Mouse (Mus musculus) embryonic facial prominence, embryonic 14.5 days (tissue): Measurements from ENCODE around the gene Nudt3. TPM values are rescaled to one million over a fixed set of nuclear protein-coding genes. Genes with fewer than 3 reads are reported as not detected.

ENCODE experiments used
- ATAC-seq: fragments of 200-750 bp; cut with Nextera tagmentation; 2 replicates; pipeline ENCODE4 v1.8.0; 2017; ENCODE audit warnings: low read depth, moderate number of reproducible peaks, moderate TSS enrichment
- DNase-seq: peaks from one replicate; pipeline ENCODE4 v3.0.0-alpha.2; 2015; ENCODE audit warnings: low spot score
- H3K27ac ChIP-seq: fragments of 300-500 bp; sonication (generic); replicated peaks from 2 replicates; pipeline ENCODE4 v1.5.1; 2014; ENCODE audit warnings: low read depth, mild to moderate bottlenecking, low read length, moderate library complexity
- H3K27me3 ChIP-seq: fragments of 300-500 bp; sonication (generic); replicated peaks from 2 replicates; pipeline ENCODE4 v1.6.1; 2014; ENCODE audit warnings: low read length; ENCODE audit not compliant: control insufficient read depth, insufficient read depth
- H3K36me3 ChIP-seq: fragments of 300-500 bp; sonication (generic); 2 replicates; pipeline ENCODE4 v1.6.1; 2014; ENCODE audit warnings: low read length, mixed read lengths; ENCODE audit not compliant: control insufficient read depth, insufficient read depth
- H3K4me1 ChIP-seq: fragments of 300-500 bp; sonication (generic); 2 replicates; pipeline ENCODE4 v1.6.1; 2014; ENCODE audit warnings: antibody characterized with exemption, low read length; ENCODE audit not compliant: control insufficient read depth, insufficient read depth
- H3K4me2 ChIP-seq: fragments of 300-500 bp; sonication (generic); 2 replicates; pipeline ENCODE4 v1.6.1; 2014; ENCODE audit warnings: low read depth, mild to moderate bottlenecking, low read length, moderate library complexity, mixed read lengths
- H3K4me3 ChIP-seq: fragments of 300-500 bp; sonication (generic); 2 replicates; pipeline ENCODE4 v1.5.1; 2014; ENCODE audit warnings: low read depth, mild to moderate bottlenecking, low read length
- H3K9ac ChIP-seq: fragments of 300-500 bp; sonication (generic); 2 replicates; pipeline ENCODE4 v1.6.1; 2014; ENCODE audit warnings: low read depth, mild to moderate bottlenecking, low read length, moderate library complexity, mixed read lengths
- H3K9me3 ChIP-seq: fragments of 300-500 bp; sonication (generic); 2 replicates; pipeline ENCODE4 v1.6.1; 2016; ENCODE audit warnings: low read length; ENCODE audit not compliant: control insufficient read depth
- WGBS: fragments of 180-500 bp; shearing (Covaris S2); extraction: QIAGEN DNeasy Blood & Tissue Kit; methylation state at CpG from one replicate; pipeline ENCODE4 v1.1.7; 2014; 5-methylcytosine and 5-hydroxymethylcytosine counted together
- polyA plus RNA-seq: library from polyadenylated mRNA; unstranded; fragments of >200 nt; fragmentation: Nextera tagmentation; extraction: Ambion mirVana; gene quantifications from 2 replicates; pipeline ENCODE4 v1.2.1, GENCODE M21; 2014

The Nudt3 gene
- 37.4 and 38.1 TPM in 2 replicates for polyA plus RNA-seq

DNA sequence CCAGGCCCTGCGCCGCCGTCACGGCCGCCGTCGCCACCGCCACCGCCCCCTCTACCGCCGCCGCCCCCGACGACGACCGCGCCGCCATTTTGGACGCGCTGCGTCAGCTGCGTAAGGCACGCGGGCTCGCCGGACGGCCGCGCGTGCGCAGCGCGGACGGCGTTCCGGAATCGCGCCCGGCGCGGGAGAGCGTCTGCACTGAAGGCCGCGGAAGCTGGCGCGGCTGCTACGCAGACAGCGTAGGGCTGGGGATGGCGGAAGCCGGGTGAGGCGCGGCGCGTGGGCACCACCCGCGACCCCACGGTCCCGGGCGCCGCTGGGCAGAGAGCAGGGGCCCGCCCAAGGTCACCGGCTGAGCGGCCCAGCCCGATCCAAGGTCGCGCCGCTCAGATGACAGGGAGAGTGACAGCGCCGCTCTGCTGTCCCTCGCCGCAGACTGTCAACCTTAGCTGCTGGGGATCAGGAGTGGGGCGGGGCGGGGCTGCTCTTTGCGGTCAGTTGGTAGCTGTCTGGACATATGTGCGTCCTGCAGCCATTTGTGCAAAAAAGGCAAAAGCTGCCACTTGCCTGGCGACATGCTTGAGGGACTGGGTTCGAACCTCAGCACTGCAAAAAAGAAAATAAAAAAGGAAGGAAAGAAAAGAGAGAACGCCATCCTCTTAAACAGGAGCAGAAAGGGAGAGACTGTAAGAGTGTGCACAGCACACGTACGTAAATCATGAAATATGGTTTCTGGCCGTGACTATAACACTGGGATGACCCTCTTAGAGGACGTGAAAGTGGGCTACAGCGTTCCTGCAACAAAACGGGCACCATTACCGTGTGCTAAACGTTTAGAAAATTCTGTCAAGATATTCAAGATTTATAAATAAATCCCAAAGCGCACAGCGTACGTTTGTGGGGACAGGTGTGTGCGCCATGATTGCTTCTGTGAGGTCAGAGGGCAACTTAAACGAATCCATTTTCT lies at the start of gene Nudt3:
TSS of gene Nudt3 (minus strand) at position 136 of the 967 bp plus-strand sequence.
- Histone ChIP-seq H3K4me3 (peak within 1 kb of the TSS; percentile 98), H3K9me3 (no peaks in the 10 kb centered on the region), H3K27ac (peak within 1 kb of the TSS; percentile 94), H3K36me3 (peaks cover 6% of the 10 kb centered on the region; the same call in 1 of the 2 replicates), H3K4me1 (peaks cover 17% of the 10 kb centered on the region), H3K4me2 (peak within 1 kb of the TSS; percentile 69), H3K9ac (peak within 1 kb of the TSS; percentile 99), H3K27me3 (no peaks in the 10 kb centered on the region)
- WGBS, result 21% methylated on average over 31 of the region's 91 CpGs
- ATAC-seq (peak; percentile 93), DNase-seq (peak; percentile 95)

DNA sequence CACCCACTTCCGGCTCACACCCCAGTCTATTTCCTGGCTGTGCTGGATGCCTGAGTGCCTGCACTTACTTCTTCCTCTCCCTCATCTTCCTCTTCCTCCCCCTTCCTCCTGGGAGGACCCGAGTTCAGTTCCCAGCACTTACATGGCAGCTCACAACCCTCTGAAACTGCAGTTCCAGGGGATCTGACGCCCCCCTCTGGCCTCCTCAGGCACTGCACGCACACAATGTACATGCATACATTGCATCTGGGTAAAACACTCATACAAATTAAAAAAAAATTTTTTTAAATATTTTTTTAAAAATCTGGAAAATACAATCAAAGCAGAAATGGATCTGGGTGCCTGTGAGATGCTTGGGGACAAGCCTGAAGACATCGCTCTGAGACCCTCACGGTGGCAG lies 48.4 kb upstream of the Nudt3 start:
- Histone ChIP-seq H3K4me2 (no peak overlapping the region), H3K36me3 (no peaks in the 10 kb centered on the region), H3K4me3 (no peak overlapping the region), H3K4me1 (no peaks in the 10 kb centered on the region), H3K9me3 (no peaks in the 10 kb centered on the region), H3K27me3 (no peaks in the 10 kb centered on the region), H3K9ac (no peak overlapping the region), H3K27ac (no peak overlapping the region)
- no peak for ATAC-seq
- DNase-seq, result no peak
- 79% methylated on average over 6 of the region's 6 CpGs for WGBS

DNA sequence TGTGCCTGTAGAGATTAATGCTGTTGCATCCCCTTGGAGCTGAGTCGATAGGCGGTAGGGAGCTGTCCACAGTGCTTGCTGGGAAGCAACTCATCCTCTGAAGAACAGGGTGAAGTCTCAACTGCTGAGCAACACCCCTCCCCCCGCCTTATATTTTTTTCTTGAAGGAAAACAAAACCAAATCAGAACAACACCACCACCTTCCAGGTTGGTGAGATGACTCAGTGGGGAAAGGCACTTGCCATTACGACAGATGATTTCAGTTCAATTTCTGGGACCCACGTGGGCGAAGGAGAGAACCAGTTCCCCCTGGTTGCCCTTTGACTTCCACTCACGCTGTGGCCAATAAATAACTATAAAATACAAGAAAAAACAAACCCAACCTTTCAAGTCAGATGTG lies 35.5 kb upstream of the Nudt3 start:
- DNase-seq, result no peak
- Histone ChIP-seq H3K27me3 (peaks cover 17% of the 10 kb centered on the region), H3K9ac (no peak overlapping the region), H3K27ac (no peak overlapping the region), H3K36me3 (no peaks in the 10 kb centered on the region), H3K9me3 (no peaks in the 10 kb centered on the region), H3K4me2 (no peak overlapping the region), H3K4me3 (no peak overlapping the region), H3K4me1 (peaks cover 13% of the 10 kb centered on the region)
- no peak for ATAC-seq
- 65% methylated on average over 7 of the region's 7 CpGs for WGBS

DNA sequence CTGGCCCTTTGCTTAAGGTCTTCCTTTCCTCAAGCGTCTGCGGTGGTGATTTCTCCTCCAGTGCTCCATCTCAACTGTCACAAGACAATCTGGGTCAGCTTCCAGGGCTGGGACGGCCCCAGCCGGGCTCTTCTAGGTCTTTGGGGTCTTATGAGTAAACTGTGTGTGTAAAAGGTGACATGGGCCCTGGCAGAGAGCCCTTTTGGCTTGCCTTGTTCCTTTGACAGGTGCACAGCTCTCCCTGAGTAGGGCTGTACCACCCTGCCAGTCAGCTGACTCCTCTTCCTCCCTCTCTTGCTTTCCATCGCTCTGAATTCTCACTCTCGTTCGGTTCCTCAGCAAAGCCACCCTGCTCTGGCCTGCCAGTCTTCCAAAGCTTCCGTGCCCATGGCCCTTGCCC lies 33.8 kb upstream of the Nudt3 start:
- H3K27ac ChIP-seq, result no peak overlapping the region
- H3K4me1 ChIP-seq, result peaks cover 13% of the 10 kb centered on the region
- no peak overlapping the region for H3K9ac ChIP-seq
- H3K36me3 ChIP-seq, result no peaks in the 10 kb centered on the region
- no peaks in the 10 kb centered on the region for H3K9me3 ChIP-seq
- DNase-seq (no peak), ATAC-seq (no peak)
- no peak overlapping the region for H3K4me2 ChIP-seq
- 75% methylated on average over 8 of the region's 8 CpGs for WGBS
- peaks cover 17% of the 10 kb centered on the region for H3K27me3 ChIP-seq
- H3K4me3 ChIP-seq, result no peak overlapping the region

DNA sequence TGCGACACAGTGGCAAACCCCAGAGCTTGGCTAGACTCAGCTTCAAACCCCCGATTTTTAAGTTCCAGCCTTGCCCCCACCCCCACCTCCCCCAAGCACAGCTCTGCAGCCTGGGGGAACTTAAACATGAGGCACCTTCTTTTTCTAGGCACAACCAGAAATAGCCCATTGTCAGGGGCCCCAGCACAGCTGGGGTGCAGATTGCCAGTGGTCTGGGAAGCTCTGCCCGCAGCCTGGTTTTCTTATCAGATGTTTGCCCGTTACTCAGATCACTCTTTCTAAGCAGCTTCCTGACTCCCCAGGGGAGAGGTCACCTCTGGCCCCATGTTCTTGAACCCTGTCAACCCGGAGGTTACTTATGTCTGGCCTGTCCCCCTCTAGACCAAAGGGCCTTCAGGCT lies 33.1 kb upstream of the Nudt3 start:
- Histone ChIP-seq H3K27me3 (peaks cover 17% of the 10 kb centered on the region), H3K4me1 (peaks cover 13% of the 10 kb centered on the region), H3K9me3 (no peaks in the 10 kb centered on the region), H3K4me3 (peak overlapping the region; percentile 51), H3K36me3 (no peaks in the 10 kb centered on the region), H3K27ac (no peak overlapping the region), H3K4me2 (peak overlapping the region; percentile 97), H3K9ac (no peak overlapping the region)
- WGBS, result 10% methylated on average over 5 of the region's 5 CpGs
- no peak for ATAC-seq
- no peak for DNase-seq

DNA sequence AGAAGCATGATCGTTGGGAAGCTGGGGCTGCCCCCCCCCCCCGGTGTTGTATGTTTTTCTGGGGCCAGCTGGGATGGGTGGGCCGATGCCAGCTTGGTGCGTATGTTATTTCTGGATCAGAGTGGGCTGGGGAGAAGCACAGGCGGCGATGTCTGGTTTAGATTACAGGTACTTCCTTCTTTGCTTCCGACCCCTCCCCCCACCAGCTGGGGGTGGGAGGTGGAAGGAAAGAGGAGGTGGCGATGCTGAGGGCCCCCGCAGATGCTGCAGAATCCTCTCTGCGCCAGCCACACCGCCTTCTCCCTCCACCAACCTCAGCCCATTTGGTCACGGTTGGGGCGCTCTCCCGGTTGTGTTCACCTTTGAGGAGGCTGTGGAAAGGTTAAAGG lies 32.7 kb upstream of the Nudt3 start:
- peaks cover 17% of the 10 kb centered on the region for H3K27me3 ChIP-seq
- H3K9ac ChIP-seq, result peak overlapping the region; percentile 58; the same call in 1 of the 2 replicates
- WGBS, result 3% methylated on average over 9 of the region's 14 CpGs
- ATAC-seq, result peak; percentile 62
- no peaks in the 10 kb centered on the region for H3K36me3 ChIP-seq
- H3K4me1 ChIP-seq, result peaks cover 13% of the 10 kb centered on the region
- H3K4me3 ChIP-seq, result peak overlapping the region; percentile 51
- peak overlapping the region; percentile 97 for H3K4me2 ChIP-seq
- DNase-seq, result peak; percentile 64
- no peak overlapping the region for H3K27ac ChIP-seq
- H3K9me3 ChIP-seq, result no peaks in the 10 kb centered on the region

DNA sequence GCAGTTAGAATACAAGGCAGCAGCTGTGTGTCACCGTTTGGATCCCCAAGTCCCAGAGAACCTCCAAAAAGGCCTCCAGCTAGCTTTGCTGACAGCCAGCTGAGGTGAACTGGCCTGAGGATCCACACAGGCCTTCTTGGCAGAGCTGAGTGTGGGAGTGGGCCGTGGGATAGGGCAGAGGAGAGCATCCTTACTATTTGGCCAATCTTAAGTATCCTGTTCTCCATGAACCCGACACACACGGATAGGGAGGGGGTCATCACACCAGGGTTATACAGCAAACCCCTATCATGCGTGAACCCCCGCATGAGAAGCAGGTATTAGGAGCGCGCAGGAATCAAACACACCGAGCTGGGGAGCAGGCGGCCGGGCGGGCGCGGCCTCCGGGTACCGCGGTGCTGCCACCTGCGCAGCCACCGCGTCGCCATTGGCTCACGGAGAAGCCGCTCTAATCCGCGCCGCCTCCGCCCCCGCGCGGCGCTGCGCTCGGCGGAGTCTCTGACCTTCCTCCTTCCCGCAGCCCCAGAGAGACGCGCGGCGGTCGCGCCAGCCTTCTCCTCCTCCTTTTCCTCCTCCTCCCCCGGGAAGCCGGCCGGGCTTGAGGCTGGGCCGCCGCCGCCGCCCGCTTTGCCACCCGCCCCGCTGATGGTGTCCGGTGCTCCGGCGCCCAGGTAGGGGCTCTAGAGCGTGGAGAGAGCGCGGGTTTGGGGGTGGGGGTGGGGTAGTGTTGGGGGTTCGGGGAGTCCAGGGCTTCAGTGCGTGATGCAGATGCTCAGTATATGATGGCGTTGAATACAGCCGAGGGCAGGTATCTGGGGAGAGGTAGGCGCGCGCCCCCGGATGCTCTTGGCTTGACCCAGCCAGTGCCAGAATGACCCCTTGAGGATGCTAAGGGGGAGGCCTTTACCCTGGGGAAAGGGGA lies 32.1 kb upstream of the Nudt3 start, which contains the start of gene Pacsin1:
TSS of gene Pacsin1 (plus strand) at position 421 of the 922 bp plus-strand sequence.
- 2% methylated on average over 40 of the region's 65 CpGs for WGBS
- peak within 1 kb of the TSS; percentile 58 for H3K9ac ChIP-seq
- no peak within 1 kb of the TSS for H3K27ac ChIP-seq
- ATAC-seq (peak; percentile 90), DNase-seq (peak; percentile 56)
- H3K4me1 ChIP-seq, result peaks cover 13% of the 10 kb centered on the region
- peaks cover 17% of the 10 kb centered on the region for H3K27me3 ChIP-seq
- H3K9me3 ChIP-seq, result no peaks in the 10 kb centered on the region
- peak within 1 kb of the TSS; percentile 51 for H3K4me3 ChIP-seq
- peak within 1 kb of the TSS; percentile 97 for H3K4me2 ChIP-seq
- H3K36me3 ChIP-seq, result no peaks in the 10 kb centered on the region

DNA sequence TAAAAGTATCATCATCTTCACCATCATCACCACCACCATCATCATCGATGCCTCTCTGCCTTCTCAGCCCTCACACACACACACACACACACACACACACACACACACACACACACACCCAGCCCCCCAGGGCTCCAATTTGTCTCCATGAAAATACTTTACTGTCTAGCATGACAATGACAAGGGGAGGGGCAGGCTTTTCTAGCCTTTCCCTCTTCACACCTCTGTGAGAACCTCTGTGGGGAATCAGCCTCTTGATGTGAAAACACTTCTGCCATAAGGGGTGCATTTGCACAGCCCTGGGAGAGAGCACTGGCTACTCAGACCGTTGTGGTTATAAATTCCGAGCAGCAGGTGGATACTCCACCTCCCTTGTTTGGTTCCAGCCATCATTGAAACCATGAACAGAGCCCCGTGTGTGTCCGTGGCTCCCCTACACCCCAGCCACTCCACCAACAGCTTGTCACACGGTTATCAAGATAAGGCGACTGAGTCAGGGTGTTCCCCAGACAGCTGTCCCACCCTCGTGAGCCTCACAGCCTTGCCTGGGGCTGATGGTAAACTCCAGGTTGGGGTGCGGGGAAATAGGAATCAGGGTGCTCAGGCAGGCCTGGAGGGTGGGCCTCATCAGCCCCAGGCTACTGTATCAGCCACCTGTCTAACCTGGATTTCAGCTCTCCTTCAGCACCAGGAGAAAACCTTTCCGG lies 30.1 kb upstream of the Nudt3 start:
- 76% methylated on average over 10 of the region's 10 CpGs for WGBS
- H3K4me3 ChIP-seq, result no peak overlapping the region
- H3K9me3 ChIP-seq, result no peaks in the 10 kb centered on the region
- ATAC-seq (no peak), DNase-seq (no peak)
- H3K36me3 ChIP-seq, result no peaks in the 10 kb centered on the region
- no peak overlapping the region for H3K9ac ChIP-seq
- no peak overlapping the region for H3K27ac ChIP-seq
- H3K4me1 ChIP-seq, result peaks cover 13% of the 10 kb centered on the region
- peaks cover 17% of the 10 kb centered on the region for H3K27me3 ChIP-seq
- no peak overlapping the region for H3K4me2 ChIP-seq
